Mouse (Mus musculus): ENCODE measurements around the gene Th.

DNA sequence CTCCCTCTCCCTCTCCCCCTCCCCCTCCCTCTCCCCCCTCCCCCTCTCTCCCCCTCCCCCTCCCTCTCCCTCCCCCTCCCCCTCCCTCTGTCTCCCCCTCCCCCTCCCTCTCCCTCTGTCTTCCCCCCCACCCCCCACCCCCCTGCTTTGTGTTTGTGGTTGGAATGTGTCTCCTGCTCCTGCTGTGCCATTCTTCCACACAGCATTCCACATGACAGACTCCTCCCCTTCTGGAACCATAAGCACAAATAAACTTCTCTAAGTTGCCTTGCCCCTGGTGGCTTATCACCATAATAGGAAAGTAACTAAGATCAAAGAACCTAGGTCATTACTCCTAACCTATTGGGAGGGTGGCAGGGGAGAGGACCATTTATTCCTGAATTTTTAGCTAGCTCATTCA, 6.7 kb upstream of the Th start:
- no peak for TF ChIP-seq CTCF (IDR thresholded peaks at IDR 0.05; ENCODE audit: borderline replicate concordance, control insufficient read depth, extremely low read depth, insufficient read depth, low read length, poor library complexity)
- TF ChIP-seq POLR2A (IDR thresholded peaks at IDR 0.05; ENCODE audit: control insufficient read depth, extremely low read depth, insufficient read depth, low read length, poor library complexity): no peak

All from thymus, adult 2 months (tissue).